Comparison of ENCODE assay signal across 27 mouse cellular contexts in genomic region chr4:117087948-117088640, GRCm38 (mm10). TPM values are rescaled to one million over a fixed set of nuclear protein-coding genes. Genes with fewer than 3 reads are reported as not detected.
DNase-seq lines count a peak whose midpoint lies in the region; ATAC-seq and TF ChIP-seq lines count a peak whose summit lies in the region.
"Had no signal": no experiment of that assay in that cellular context is flagged by ENCODE, and none has a peak within 500 bp of the region (broad histone marks: within the 10 kb centered on the region; RNA-seq: fewer than 3 reads in every experiment).

No protein-coding gene starts in this region.

- DNase-seq in adrenal gland, postnatal 10 days, result peak; percentile 43
- peak; percentile 22 for DNase-seq in adrenal gland, postnatal 25 days
- DNase-seq in liver, postnatal 0 days, result no peak
- no peak for DNase-seq in forebrain, postnatal 0 days
- no peak for DNase-seq in left cerebral cortex, adult 18-20 months (ENCODE audit: low spot score in 2 of 2)
- DNase-seq: cerebellum, adult 11 months; cerebellum, postnatal 14 days; heart, postnatal 4 days; kidney, adult 2 months; right cerebral cortex, adult 18-20 months; thymus, postnatal 36 days had no signal

- 76% methylated on average over 7 of the region's 7 CpGs for WGBS in liver, postnatal 0 days (ENCODE audit: insufficient replicate concordance)
- WGBS in forebrain, postnatal 0 days, result 85% methylated on average over 7 of the region's 7 CpGs
- WGBS in midbrain, embryonic 16.5 days, result 79% methylated on average over 7 of the region's 7 CpGs

- no peak overlapping the region for H3K27ac ChIP-seq in liver, postnatal 0 days (ENCODE audit: low read depth)
- H3K27ac ChIP-seq in forebrain, postnatal 0 days (ENCODE audit: low read depth, low read length), result no peak overlapping the region
- no peak overlapping the region for H3K27ac ChIP-seq in midbrain, embryonic 16.5 days (ENCODE audit: low read length)
- H3K27ac ChIP-seq: embryonic facial prominence, embryonic 12.5 days; forebrain, embryonic 13.5 days; heart, embryonic 10.5 days; hindbrain, embryonic 14.5 days; kidney, postnatal 0 days; limb, embryonic 13.5 days; macrophage; neural tube, embryonic 15.5 days; stomach, embryonic 15.5 days had no signal

- no peaks in the 10 kb centered on the region for H3K9me3 ChIP-seq in liver, postnatal 0 days (ENCODE audit: low read length)
- no peaks in the 10 kb centered on the region for H3K9me3 ChIP-seq in forebrain, postnatal 0 days (ENCODE audit: low read length)
- H3K9me3 ChIP-seq in midbrain, embryonic 16.5 days (replicated peaks; ENCODE audit: control insufficient read depth, low read length, poor library complexity, severe bottlenecking), result no peaks in the 10 kb centered on the region
- H3K9me3 ChIP-seq: embryonic facial prominence, embryonic 12.5 days; forebrain, embryonic 13.5 days; heart, embryonic 10.5 days; limb, embryonic 13.5 days; neural tube, embryonic 15.5 days; stomach, embryonic 15.5 days had no signal

- no peak overlapping the region for H3K4me2 ChIP-seq in liver, postnatal 0 days (ENCODE audit: low read depth, low read length)
- no peak overlapping the region for H3K4me2 ChIP-seq in forebrain, postnatal 0 days (ENCODE audit: low read depth)
- H3K4me2 ChIP-seq in midbrain, embryonic 16.5 days (ENCODE audit: low read length), result no peak overlapping the region
- H3K4me2 ChIP-seq: embryonic facial prominence, embryonic 12.5 days; forebrain, embryonic 13.5 days; hindbrain, embryonic 14.5 days; limb, embryonic 13.5 days; midbrain, embryonic 11.5 days; neural tube, embryonic 15.5 days; stomach, embryonic 15.5 days had no signal

- peaks cover 5% of the 10 kb centered on the region; the same call in 1 of the 2 replicates for H3K36me3 ChIP-seq in liver, postnatal 0 days (replicated peaks; ENCODE audit: insufficient read depth, low read length)
- peaks cover 23% of the 10 kb centered on the region for H3K36me3 ChIP-seq in forebrain, postnatal 0 days (ENCODE audit: insufficient read depth)
- H3K36me3 ChIP-seq in midbrain, embryonic 16.5 days (ENCODE audit: control insufficient read depth, insufficient read depth, low read length), result peaks cover 9% of the 10 kb centered on the region; the same call in 1 of the 2 replicates
- H3K36me3 ChIP-seq: stomach, embryonic 15.5 days had no signal

- H3K4me1 ChIP-seq in liver, postnatal 0 days (ENCODE audit: insufficient read depth), result no peaks in the 10 kb centered on the region; the same call in 1 of the 2 replicates
- H3K4me1 ChIP-seq in forebrain, postnatal 0 days (ENCODE audit: insufficient read depth), result no peaks in the 10 kb centered on the region
- H3K4me1 ChIP-seq in midbrain, embryonic 16.5 days (ENCODE audit: control insufficient read depth, insufficient read depth, low read length), result no peaks in the 10 kb centered on the region
- H3K4me1 ChIP-seq: embryonic facial prominence, embryonic 12.5 days; forebrain, embryonic 13.5 days; limb, embryonic 13.5 days; neural tube, embryonic 15.5 days had no signal

- peak; percentile 68 for TF ChIP-seq EP300 in liver, postnatal 0 days (IDR thresholded peaks at IDR 0.05; ENCODE audit: low read depth)

- H3K9ac ChIP-seq in liver, postnatal 0 days (replicated peaks), result no peak overlapping the region
- no peak overlapping the region for H3K9ac ChIP-seq in forebrain, postnatal 0 days
- no peak overlapping the region for H3K9ac ChIP-seq in midbrain, embryonic 16.5 days (ENCODE audit: low read depth, low read length)
- H3K9ac ChIP-seq: embryonic facial prominence, embryonic 12.5 days; forebrain, embryonic 13.5 days; hindbrain, embryonic 14.5 days; limb, embryonic 13.5 days; neural tube, embryonic 15.5 days; stomach, embryonic 15.5 days had no signal

- no peaks in the 10 kb centered on the region for H3K27me3 ChIP-seq in liver, postnatal 0 days (ENCODE audit: insufficient read depth, low read length)
- no peaks in the 10 kb centered on the region for H3K27me3 ChIP-seq in forebrain, postnatal 0 days (ENCODE audit: insufficient read depth, low read length)
- no peaks in the 10 kb centered on the region for H3K27me3 ChIP-seq in midbrain, embryonic 16.5 days (ENCODE audit: control insufficient read depth, insufficient read depth, low read depth, low read length)
- H3K27me3 ChIP-seq: embryonic facial prominence, embryonic 12.5 days; forebrain, embryonic 13.5 days; limb, embryonic 13.5 days; neural tube, embryonic 15.5 days; stomach, embryonic 15.5 days had no signal

- ATAC-seq in erythroid progenitor cell, adult 5-6 weeks (replicated peaks; ENCODE audit: low FRiP score, poor library complexity, severe bottlenecking), result peak; percentile 32
- 0 out of 2 replicates have a peak, but pooled peaks have one; percentile 23 for ATAC-seq in liver, postnatal 0 days
- no peak for ATAC-seq in forebrain, postnatal 0 days
- no peak for ATAC-seq in midbrain, embryonic 16.5 days
- ATAC-seq: activated CD4-positive, CD25-positive, alpha-beta regulatory T cell, adult 4 months; forebrain, embryonic 13.5 days; inflammation-experienced regulatory T-cells, adult 6 months had no signal

- TF ChIP-seq CTCF in liver, postnatal 0 days (IDR thresholded peaks at IDR 0.05; ENCODE audit: low read depth), result no peak
- TF ChIP-seq CTCF in forebrain, postnatal 0 days (IDR thresholded peaks at IDR 0.05; ENCODE audit: low read depth), result no peak

- H3K4me3 ChIP-seq in liver, postnatal 0 days (ENCODE audit: low read depth, low read length), result no peak overlapping the region
- H3K4me3 ChIP-seq in forebrain, postnatal 0 days (ENCODE audit: low read depth, low read length), result no peak overlapping the region
- no peak overlapping the region for H3K4me3 ChIP-seq in midbrain, embryonic 16.5 days (ENCODE audit: low read depth, low read length)
- H3K4me3 ChIP-seq: embryonic facial prominence, embryonic 12.5 days; erythroblast, embryonic 14.5 days; forebrain, embryonic 13.5 days; heart, embryonic 10.5 days; limb, embryonic 13.5 days; neural tube, embryonic 15.5 days; stomach, embryonic 15.5 days had no signal

RNA-seq across cellular contexts. Expression of gene Ptch2, which starts 7.8 kb away (rescaled TPM):
- total RNA-seq in adrenal gland, postnatal 10 days (2021), result 1 to 10 TPM; 5.1 to 7.8 TPM
- total RNA-seq in adrenal gland, postnatal 25 days (2021), result 5.3 and 9.8 TPM in 2 replicates
- not detected in 2 replicates for total RNA-seq in erythroid progenitor cell, adult 5-6 weeks (2015; ENCODE audit: low replicate concordance)
- 0.30 TPM in 1 of 2 replicates, not detected in the other for total RNA-seq in erythroid progenitor cell, adult 5-6 weeks (2017; ENCODE audit: low replicate concordance)
- polyA plus RNA-seq in liver, postnatal 0 days (2015; fragmentation: Nextera tagmentation; extraction: Ambion mirVana), result 0.43 and 0.52 TPM in 2 replicates
- total RNA-seq in forebrain, postnatal 0 days (2014; rRNA removed), result 4.0 and 8.6 TPM in 2 replicates
- 0.96 and 1.9 TPM in 2 replicates for polyA plus RNA-seq in forebrain, postnatal 0 days (2015; fragmentation: Nextera tagmentation; extraction: Ambion mirVana)
- 1 to 10 TPM; 1.1 to 2.0 TPM for total RNA-seq in left cerebral cortex, adult 18-20 months (2021)
- polyA plus RNA-seq in midbrain, embryonic 16.5 days (2015; fragmentation: Nextera tagmentation; extraction: Ambion mirVana), result 7.4 and 9.5 TPM in 2 replicates
- polyA plus RNA-seq: activated CD4-positive, CD25-positive, alpha-beta regulatory T cell, adult 4 months; macrophage had no signal

RNA-seq across cellular contexts. Expression of gene Btbd19, which starts 37.4 kb away (rescaled TPM):
- 1 to 10 TPM; 6.0 to 6.4 TPM for total RNA-seq in adrenal gland, postnatal 10 days (2021)
- total RNA-seq in adrenal gland, postnatal 25 days (2021), result 8.3 and 9.4 TPM in 2 replicates
- not detected in 2 replicates for total RNA-seq in erythroid progenitor cell, adult 5-6 weeks (2015; ENCODE audit: low replicate concordance)
- total RNA-seq in erythroid progenitor cell, adult 5-6 weeks (2017; ENCODE audit: low replicate concordance), result 1.2 and 5.1 TPM in 2 replicates
- polyA plus RNA-seq in liver, postnatal 0 days (2015; fragmentation: Nextera tagmentation; extraction: Ambion mirVana), result 2.3 and 2.5 TPM in 2 replicates
- total RNA-seq in forebrain, postnatal 0 days (2014; rRNA removed), result 5.5 and 11.4 TPM in 2 replicates
- 4.1 and 6.0 TPM in 2 replicates for polyA plus RNA-seq in forebrain, postnatal 0 days (2015; fragmentation: Nextera tagmentation; extraction: Ambion mirVana)
- total RNA-seq in left cerebral cortex, adult 18-20 months (2021), result 10 to 100 TPM; 13.1 to 14.2 TPM
- polyA plus RNA-seq in midbrain, embryonic 16.5 days (2015; fragmentation: Nextera tagmentation; extraction: Ambion mirVana), result 3.9 and 4.0 TPM in 2 replicates

RNA-seq across cellular contexts. Expression of gene Tctex1d4, which starts 38.5 kb away (rescaled TPM):
- not detected for total RNA-seq in adrenal gland, postnatal 10 days (2021)
- total RNA-seq in adrenal gland, postnatal 25 days (2021), result not detected in 2 replicates
- total RNA-seq in erythroid progenitor cell, adult 5-6 weeks (2015; ENCODE audit: low replicate concordance), result not detected in 2 replicates
- total RNA-seq in erythroid progenitor cell, adult 5-6 weeks (2017; ENCODE audit: low replicate concordance), result not detected in 2 replicates
- polyA plus RNA-seq in liver, postnatal 0 days (2015; fragmentation: Nextera tagmentation; extraction: Ambion mirVana), result 0.33 TPM in 1 of 2 replicates, not detected in the other
- 3.1 and 6.2 TPM in 2 replicates for total RNA-seq in forebrain, postnatal 0 days (2014; rRNA removed)
- polyA plus RNA-seq in forebrain, postnatal 0 days (2015; fragmentation: Nextera tagmentation; extraction: Ambion mirVana), result 1.3 and 1.7 TPM in 2 replicates
- total RNA-seq in left cerebral cortex, adult 18-20 months (2021), result under 1 TPM in 1 of 2 experiments, not detected in 1; 0.77 TPM
- polyA plus RNA-seq in midbrain, embryonic 16.5 days (2015; fragmentation: Nextera tagmentation; extraction: Ambion mirVana), result 0.46 and 1.1 TPM in 2 replicates
- total RNA-seq: gastrocnemius, adult 8-10 months; heart, postnatal 4 days had no signal
- polyA plus RNA-seq: embryonic facial prominence, embryonic 12.5 days; erythroblast, embryonic 14.5 days; forebrain, embryonic 13.5 days; heart, embryonic 10.5 days; limb, embryonic 13.5 days; midbrain, embryonic 11.5 days; neural tube, embryonic 15.5 days had no signal

RNA-seq across cellular contexts. Expression of gene Plk3, which starts 45.7 kb away (rescaled TPM):
- total RNA-seq in adrenal gland, postnatal 10 days (2021), result 10 to 100 TPM in 1 of 2 experiments, 1 to 10 TPM in 1; 4.2 to 13.5 TPM
- total RNA-seq in adrenal gland, postnatal 25 days (2021), result 4.6 and 5.2 TPM in 2 replicates
- not detected in 2 replicates for total RNA-seq in erythroid progenitor cell, adult 5-6 weeks (2015; ENCODE audit: low replicate concordance)
- total RNA-seq in erythroid progenitor cell, adult 5-6 weeks (2017; ENCODE audit: low replicate concordance), result 0.51 and 0.61 TPM in 2 replicates
- 4.8 TPM in 2 replicates for polyA plus RNA-seq in liver, postnatal 0 days (2015; fragmentation: Nextera tagmentation; extraction: Ambion mirVana)
- total RNA-seq in forebrain, postnatal 0 days (2014; rRNA removed), result 10.2 and 16.9 TPM in 2 replicates
- polyA plus RNA-seq in forebrain, postnatal 0 days (2015; fragmentation: Nextera tagmentation; extraction: Ambion mirVana), result 14.4 and 18.2 TPM in 2 replicates
- 10 to 100 TPM; 16.9 to 17.3 TPM for total RNA-seq in left cerebral cortex, adult 18-20 months (2021)
- 18.7 TPM in 2 replicates for polyA plus RNA-seq in midbrain, embryonic 16.5 days (2015; fragmentation: Nextera tagmentation; extraction: Ambion mirVana)

Comparison
In these comparisons a context has a peak if more than half of its experiments do, and no peak if none do; other contexts are left out.
1. DNase-seq: peak in adrenal gland, postnatal 10 days (single experiment) and adrenal gland, postnatal 25 days (single experiment); none in liver, postnatal 0 days (single experiment), forebrain, postnatal 0 days (single experiment) and left cerebral cortex, adult 18-20 months (0 of 2).
2. ATAC-seq: peak in erythroid progenitor cell, adult 5-6 weeks (single experiment) and liver, postnatal 0 days (single experiment); none in forebrain, postnatal 0 days (single experiment) and midbrain, embryonic 16.5 days (single experiment).